ENCODE assay signal across 8 mouse cellular contexts in the genomic region with DNA sequence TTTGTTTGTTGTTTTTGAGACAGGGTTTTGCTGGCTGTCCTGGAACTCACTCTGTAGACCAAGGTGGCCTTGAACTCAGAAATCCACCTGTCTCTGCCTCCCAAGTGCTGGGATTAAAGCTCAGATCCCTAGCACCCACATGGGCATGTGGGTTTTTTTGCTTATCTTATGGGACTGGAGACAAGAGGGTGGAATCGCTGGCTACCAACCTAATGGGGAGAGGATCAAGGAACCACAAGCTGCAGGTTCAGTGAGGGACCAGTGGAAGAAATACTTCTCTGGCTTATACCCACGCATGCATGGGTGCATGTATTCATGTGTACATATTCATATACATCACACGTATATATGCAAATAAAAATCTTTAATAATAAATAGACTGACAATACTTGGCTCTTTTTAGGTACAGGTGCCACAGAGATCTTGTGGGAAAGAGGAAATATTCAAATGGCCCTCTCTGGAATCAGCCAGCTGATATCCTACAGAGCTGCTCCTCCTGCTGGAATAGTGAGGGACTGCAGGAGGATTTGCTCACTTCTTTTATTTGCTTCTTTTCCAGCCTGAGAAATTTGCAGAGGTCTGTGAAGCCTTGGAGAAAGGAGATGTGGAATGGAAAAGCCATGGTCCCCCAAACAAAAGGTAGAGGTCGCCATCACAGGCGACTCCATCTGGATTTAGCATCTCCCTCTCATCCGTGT. TPM values are rescaled to one million over a fixed set of nuclear protein-coding genes. Genes with fewer than 3 reads are reported as not detected.
DNase-seq lines count a peak whose midpoint lies in the region; ATAC-seq lines count a peak whose summit lies in the region.

No protein-coding gene starts in this region.

- H3K27me3 ChIP-seq in intestine, embryonic 14.5 days (replicated peaks; ENCODE audit: control insufficient read depth, insufficient read depth, low read length), result no peaks in the 10 kb centered on the region
- no peaks in the 10 kb centered on the region for H3K27me3 ChIP-seq in intestine, embryonic 15.5 days (replicated peaks)
- H3K27me3 ChIP-seq in embryonic facial prominence, embryonic 10.5 days (replicated peaks; ENCODE audit: low read depth, poor library complexity, severe bottlenecking), result no peaks in the 10 kb centered on the region
- H3K27me3 ChIP-seq in splenic B cell, adult 2 months (ENCODE audit: control insufficient read depth, insufficient read depth, low read length, poor library complexity, severe bottlenecking), result no peaks in the 10 kb centered on the region

- no peak overlapping the region for H3K4me2 ChIP-seq in intestine, embryonic 14.5 days (ENCODE audit: low read length)
- H3K4me2 ChIP-seq in intestine, embryonic 15.5 days (replicated peaks), result no peak overlapping the region

- H3K27ac ChIP-seq in intestine, embryonic 14.5 days (ENCODE audit: low read depth), result no peak overlapping the region
- no peak overlapping the region for H3K27ac ChIP-seq in intestine, embryonic 15.5 days
- no peak overlapping the region for H3K27ac ChIP-seq in embryonic facial prominence, embryonic 10.5 days (replicated peaks)

- WGBS in intestine, embryonic 14.5 days, result 57% methylated on average over 6 of the region's 6 CpGs
- 60% methylated on average over 6 of the region's 6 CpGs for WGBS in intestine, embryonic 15.5 days
- WGBS in embryonic facial prominence, embryonic 10.5 days, result 68% methylated on average over 6 of the region's 6 CpGs

- DNase-seq in intestine, embryonic 14.5 days (ENCODE audit: low spot score), result peak; percentile 75
- peak; percentile 26 for DNase-seq in CD4-positive helper T cell, adult 2 months (ENCODE audit: low read depth, low spot score)
- peak; percentile 20 for DNase-seq in adrenal gland, adult 2 months
- DNase-seq in embryonic facial prominence, embryonic 10.5 days (ENCODE audit: low spot score), result peak; percentile 46
- peak; percentile 40 to 81 for DNase-seq in kidney, postnatal 36 days
- DNase-seq in splenic B cell, adult 2 months (ENCODE audit: low read depth, low spot score), result peak; percentile 54

- ATAC-seq in intestine, embryonic 14.5 days (replicated peaks; ENCODE audit: low FRiP score, low TSS enrichment, low read depth), result no peak
- no peak for ATAC-seq in intestine, embryonic 15.5 days
- peak; percentile 77 for ATAC-seq in megakaryocyte, adult 5-6 weeks (ENCODE audit: poor library complexity, severe bottlenecking)

- no peaks in the 10 kb centered on the region for H3K4me1 ChIP-seq in intestine, embryonic 14.5 days (replicated peaks; ENCODE audit: control insufficient read depth, insufficient read depth, low read length)
- no peaks in the 10 kb centered on the region for H3K4me1 ChIP-seq in intestine, embryonic 15.5 days (replicated peaks)
- no peaks in the 10 kb centered on the region for H3K4me1 ChIP-seq in embryonic facial prominence, embryonic 10.5 days

- no peaks in the 10 kb centered on the region for H3K9me3 ChIP-seq in intestine, embryonic 14.5 days (ENCODE audit: control insufficient read depth, low read length)
- H3K9me3 ChIP-seq in intestine, embryonic 15.5 days, result no peaks in the 10 kb centered on the region
- 0 out of 2 replicates have a peak, but pooled peaks cover 3% of the 10 kb centered on the region for H3K9me3 ChIP-seq in embryonic facial prominence, embryonic 10.5 days

- H3K4me3 ChIP-seq in intestine, embryonic 14.5 days (ENCODE audit: low read depth, low read length), result no peak overlapping the region
- no peak overlapping the region for H3K4me3 ChIP-seq in intestine, embryonic 15.5 days (replicated peaks)
- no peak overlapping the region for H3K4me3 ChIP-seq in embryonic facial prominence, embryonic 10.5 days

- H3K9ac ChIP-seq in intestine, embryonic 14.5 days (ENCODE audit: low read length), result no peak overlapping the region
- no peak overlapping the region for H3K9ac ChIP-seq in intestine, embryonic 15.5 days

- H3K36me3 ChIP-seq in intestine, embryonic 14.5 days (ENCODE audit: control insufficient read depth, insufficient read depth, low read length), result peaks cover 49% of the 10 kb centered on the region
- peaks cover 6% of the 10 kb centered on the region; the same call in 1 of the 2 replicates for H3K36me3 ChIP-seq in intestine, embryonic 15.5 days
- H3K36me3 ChIP-seq in embryonic facial prominence, embryonic 10.5 days (replicated peaks), result peaks cover 76% of the 10 kb centered on the region
- H3K36me3 ChIP-seq in splenic B cell, adult 2 months (ENCODE audit: control insufficient read depth, insufficient read depth, low read length, poor library complexity, severe bottlenecking), result peaks cover 9% of the 10 kb centered on the region

RNA-seq across cellular contexts. Expression of a gene that starts 20.3 kb away (rescaled TPM):
- polyA plus RNA-seq in intestine, embryonic 14.5 days (2014; fragmentation: Nextera tagmentation; extraction: Ambion mirVana), result 13.4 and 17.1 TPM in 2 replicates
- 10.5 and 12.8 TPM in 2 replicates for polyA plus RNA-seq in intestine, embryonic 15.5 days (2015; fragmentation: Nextera tagmentation; extraction: Ambion mirVana)
- total RNA-seq in adrenal gland, adult 2 months (2021), result 10 to 100 TPM; 20.1 to 22.3 TPM
- polyA plus RNA-seq in adrenal gland, adult 2 months (2012; rRNA removed), result 2.4 TPM in 2 replicates
- polyA plus RNA-seq in embryonic facial prominence, embryonic 10.5 days (2016; fragmentation: Nextera tagmentation; extraction: Ambion mirVana), result 14.0 and 14.4 TPM in 2 replicates
- 10.2 and 12.3 TPM in 2 replicates for total RNA-seq in megakaryocyte, adult 5-6 weeks (2015)
- total RNA-seq in megakaryocyte, adult 5-6 weeks (2017), result 9.0 and 9.1 TPM in 2 replicates

RNA-seq across cellular contexts. Expression of a gene that starts 20.5 kb away (rescaled TPM):
- 128 and 141 TPM in 2 replicates for polyA plus RNA-seq in intestine, embryonic 14.5 days (2014; fragmentation: Nextera tagmentation; extraction: Ambion mirVana)
- 104 and 126 TPM in 2 replicates for polyA plus RNA-seq in intestine, embryonic 15.5 days (2015; fragmentation: Nextera tagmentation; extraction: Ambion mirVana)
- total RNA-seq in adrenal gland, adult 2 months (2021), result 10 to 100 TPM; 34.7 to 36.9 TPM
- 150 and 174 TPM in 2 replicates for polyA plus RNA-seq in adrenal gland, adult 2 months (2012; rRNA removed)
- polyA plus RNA-seq in embryonic facial prominence, embryonic 10.5 days (2016; fragmentation: Nextera tagmentation; extraction: Ambion mirVana), result 155 and 158 TPM in 2 replicates
- 83.1 and 84.4 TPM in 2 replicates for total RNA-seq in megakaryocyte, adult 5-6 weeks (2015)
- total RNA-seq in megakaryocyte, adult 5-6 weeks (2017), result 53.4 and 57.2 TPM in 2 replicates

RNA-seq across cellular contexts. Expression of a gene that starts 41.4 kb away (rescaled TPM):
- polyA plus RNA-seq in intestine, embryonic 14.5 days (2014; fragmentation: Nextera tagmentation; extraction: Ambion mirVana), result 12.2 and 13.2 TPM in 2 replicates
- 10.3 and 10.5 TPM in 2 replicates for polyA plus RNA-seq in intestine, embryonic 15.5 days (2015; fragmentation: Nextera tagmentation; extraction: Ambion mirVana)
- total RNA-seq in adrenal gland, adult 2 months (2021), result 10 to 100 TPM; 17.1 to 18.1 TPM
- 26.5 and 31.0 TPM in 2 replicates for polyA plus RNA-seq in adrenal gland, adult 2 months (2012; rRNA removed)
- 12.6 and 16.6 TPM in 2 replicates for polyA plus RNA-seq in embryonic facial prominence, embryonic 10.5 days (2016; fragmentation: Nextera tagmentation; extraction: Ambion mirVana)
- total RNA-seq in megakaryocyte, adult 5-6 weeks (2015), result 7.3 and 8.7 TPM in 2 replicates
- 4.2 and 5.0 TPM in 2 replicates for total RNA-seq in megakaryocyte, adult 5-6 weeks (2017)

RNA-seq across cellular contexts. Expression of a gene that starts 44.7 kb away (rescaled TPM):
- polyA plus RNA-seq in intestine, embryonic 14.5 days (2014; fragmentation: Nextera tagmentation; extraction: Ambion mirVana), result 42.4 and 47.8 TPM in 2 replicates
- 47.5 and 51.7 TPM in 2 replicates for polyA plus RNA-seq in intestine, embryonic 15.5 days (2015; fragmentation: Nextera tagmentation; extraction: Ambion mirVana)
- total RNA-seq in adrenal gland, adult 2 months (2021), result 100 to 1,000 TPM; 234 to 239 TPM
- 290 and 363 TPM in 2 replicates for polyA plus RNA-seq in adrenal gland, adult 2 months (2012; rRNA removed)
- polyA plus RNA-seq in embryonic facial prominence, embryonic 10.5 days (2016; fragmentation: Nextera tagmentation; extraction: Ambion mirVana), result 37.6 and 39.1 TPM in 2 replicates
- 35.5 and 37.5 TPM in 2 replicates for total RNA-seq in megakaryocyte, adult 5-6 weeks (2015)
- 83.7 and 97.7 TPM in 2 replicates for total RNA-seq in megakaryocyte, adult 5-6 weeks (2017)

Comparison
In these comparisons a context has a peak if more than half of its experiments do, and no peak if none do; other contexts are left out.
1. DNase-seq: peak in every context shown above with its lines; median percentile 75 in intestine, embryonic 14.5 days; 60 in kidney, postnatal 36 days; 54 in splenic B cell, adult 2 months; 46 in embryonic facial prominence, embryonic 10.5 days; 26 in CD4-positive helper T cell, adult 2 months; 20 in adrenal gland, adult 2 months.